Comparison of ENCODE assay signal across 32 mouse cellular contexts in genomic region chr2:51589627-51590026, GRCm38 (mm10). TPM values are rescaled to one million over a fixed set of nuclear protein-coding genes. Genes with fewer than 3 reads are reported as not detected.
DNase-seq lines count a peak whose midpoint lies in the region; ATAC-seq and TF ChIP-seq lines count a peak whose summit lies in the region.
"Had no signal": no experiment of that assay in that cellular context is flagged by ENCODE, and none has a peak within 500 bp of the region (broad histone marks: within the 10 kb centered on the region; RNA-seq: fewer than 3 reads in every experiment).

No protein-coding gene starts in this region.

- no peaks in the 10 kb centered on the region for H3K9me3 ChIP-seq in forebrain, embryonic 12.5 days
- no peaks in the 10 kb centered on the region for H3K9me3 ChIP-seq in forebrain, embryonic 11.5 days (ENCODE audit: control insufficient read depth, low read length)
- H3K9me3 ChIP-seq in midbrain, embryonic 12.5 days = no peaks in the 10 kb centered on the region
- no peaks in the 10 kb centered on the region for H3K9me3 ChIP-seq in midbrain, postnatal 0 days (ENCODE audit: low read length)
- H3K9me3 ChIP-seq: limb, embryonic 13.5 days; liver, embryonic 13.5 days; lung, embryonic 15.5 days; neural tube, embryonic 13.5 days had no signal

- H3K27ac ChIP-seq in forebrain, embryonic 12.5 days = 0 out of 2 replicates have a peak overlapping the region, but pooled peaks have one; percentile 59
- H3K27ac ChIP-seq in forebrain, embryonic 11.5 days (ENCODE audit: low read depth, low read length) = no peak overlapping the region
- peak overlapping the region; percentile 76 for H3K27ac ChIP-seq in midbrain, embryonic 12.5 days (replicated peaks)
- no peak overlapping the region for H3K27ac ChIP-seq in midbrain, postnatal 0 days (ENCODE audit: low read depth, low read length)
- H3K27ac ChIP-seq: layer of hippocampus, adult 2 months; limb, embryonic 13.5 days; liver, embryonic 13.5 days; lung, embryonic 15.5 days; macrophage; neural tube, embryonic 13.5 days had no signal

- no peak overlapping the region for H3K9ac ChIP-seq in forebrain, embryonic 12.5 days
- H3K9ac ChIP-seq in forebrain, embryonic 11.5 days (ENCODE audit: low read length) = no peak overlapping the region
- H3K9ac ChIP-seq in midbrain, embryonic 12.5 days (replicated peaks) = no peak overlapping the region
- H3K9ac ChIP-seq in midbrain, postnatal 0 days (replicated peaks; ENCODE audit: low read length, poor library complexity, severe bottlenecking) = no peak overlapping the region
- H3K9ac ChIP-seq: limb, embryonic 13.5 days; liver, embryonic 13.5 days; lung, embryonic 15.5 days; neural tube, embryonic 13.5 days had no signal

- peaks cover 20% of the 10 kb centered on the region for H3K4me1 ChIP-seq in forebrain, embryonic 12.5 days
- no peaks in the 10 kb centered on the region for H3K4me1 ChIP-seq in forebrain, embryonic 11.5 days (replicated peaks; ENCODE audit: control insufficient read depth, insufficient read depth, low read length)
- H3K4me1 ChIP-seq in midbrain, embryonic 12.5 days = peaks cover 20% of the 10 kb centered on the region; the same call in 1 of the 2 replicates
- H3K4me1 ChIP-seq in midbrain, postnatal 0 days (ENCODE audit: insufficient read depth, low read length) = no peaks in the 10 kb centered on the region; the same call in none of the 2 replicates
- H3K4me1 ChIP-seq: liver, embryonic 13.5 days; lung, embryonic 15.5 days had no signal

- H3K4me3 ChIP-seq in forebrain, embryonic 12.5 days (replicated peaks) = no peak overlapping the region
- no peak overlapping the region for H3K4me3 ChIP-seq in forebrain, embryonic 11.5 days (ENCODE audit: low read depth, low read length)
- no peak overlapping the region for H3K4me3 ChIP-seq in midbrain, embryonic 12.5 days
- H3K4me3 ChIP-seq in midbrain, postnatal 0 days (ENCODE audit: low read depth, low read length) = no peak overlapping the region
- H3K4me3 ChIP-seq: layer of hippocampus, adult 2 months; limb, embryonic 13.5 days; liver, embryonic 13.5 days; lung, embryonic 15.5 days; neural tube, embryonic 13.5 days had no signal

- no peaks in the 10 kb centered on the region for H3K36me3 ChIP-seq in forebrain, embryonic 12.5 days (replicated peaks)
- H3K36me3 ChIP-seq in forebrain, embryonic 11.5 days (ENCODE audit: control insufficient read depth, insufficient read depth, low read length) = no peaks in the 10 kb centered on the region
- H3K36me3 ChIP-seq in midbrain, embryonic 12.5 days = no peaks in the 10 kb centered on the region
- H3K36me3 ChIP-seq in midbrain, postnatal 0 days (ENCODE audit: insufficient read depth, low read length) = no peaks in the 10 kb centered on the region
- H3K36me3 ChIP-seq: limb, embryonic 13.5 days; liver, embryonic 13.5 days; lung, embryonic 15.5 days; neural tube, embryonic 13.5 days had no signal

- no peak overlapping the region for H3K4me2 ChIP-seq in forebrain, embryonic 12.5 days
- H3K4me2 ChIP-seq in forebrain, embryonic 11.5 days (ENCODE audit: low read depth, low read length, severe bottlenecking) = no peak overlapping the region
- no peak overlapping the region for H3K4me2 ChIP-seq in midbrain, embryonic 12.5 days (replicated peaks)
- no peak overlapping the region for H3K4me2 ChIP-seq in midbrain, postnatal 0 days (ENCODE audit: low read depth, low read length, poor library complexity, severe bottlenecking)
- H3K4me2 ChIP-seq: heart, embryonic 11.5 days; limb, embryonic 13.5 days; liver, embryonic 13.5 days; lung, embryonic 15.5 days; neural tube, embryonic 13.5 days had no signal

- ATAC-seq in forebrain, embryonic 12.5 days (ENCODE audit: low FRiP score) = 0 out of 2 replicates have a peak, but pooled peaks have one; percentile 21
- no peak; the same call in 1 of the 2 replicates for ATAC-seq in forebrain, embryonic 11.5 days (replicated peaks; ENCODE audit: low FRiP score)
- peak; percentile 63; the same call in 1 of the 2 replicates for ATAC-seq in midbrain, embryonic 12.5 days (ENCODE audit: low FRiP score, low read depth)
- ATAC-seq in midbrain, postnatal 0 days (ENCODE audit: low FRiP score) = no peak
- ATAC-seq in megakaryocyte progenitor cell, adult 5-6 weeks (replicated peaks; ENCODE audit: poor library complexity) = peak; percentile 51
- ATAC-seq: CD4-positive, CD25-positive, alpha-beta regulatory T cell, adult 4 months; inflammation-experienced regulatory T-cells, adult 6 months; Patski had no signal

- 29% methylated on average over 1 of the region's 1 CpGs for whole genome bisulfite sequencing in forebrain, embryonic 12.5 days
- 52% methylated on average over 1 of the region's 1 CpGs for WGBS in forebrain, embryonic 11.5 days
- WGBS in midbrain, embryonic 12.5 days = 50% methylated on average over 1 of the region's 1 CpGs
- WGBS in midbrain, postnatal 0 days = 56% methylated on average over 1 of the region's 1 CpGs

- intact Hi-C loops in heart, postnatal 14 days (cut with DNase I) = no loop called here

- DNase-seq in forebrain, embryonic 11.5 days (ENCODE audit: low spot score) = no peak
- DNase-seq in midbrain, postnatal 0 days (ENCODE audit: low spot score) = no peak
- no peak for DNase-seq in heart, postnatal 14 days
- DNase-seq in cerebellum, postnatal 10 days = no peak
- no peak for DNase-seq in heart, adult 18-20 months
- DNase-seq: adrenal gland, postnatal 10 days; cerebellum, adult 11-12 months; gastrocnemius, postnatal 14 days; heart, postnatal 10 days; kidney, adult 2 months; kidney, postnatal 14 days; layer of hippocampus, postnatal 36 days; liver, embryonic 13.5 days; right cerebral cortex, postnatal 14 days; spleen, adult 18-20 months; thymus, postnatal 36 days had no signal

- peaks cover 17% of the 10 kb centered on the region; the same call in 1 of the 2 replicates for H3K27me3 ChIP-seq in forebrain, embryonic 12.5 days
- H3K27me3 ChIP-seq in forebrain, embryonic 11.5 days (ENCODE audit: control insufficient read depth, insufficient read depth, low read length) = no peaks in the 10 kb centered on the region
- no peaks in the 10 kb centered on the region for H3K27me3 ChIP-seq in midbrain, embryonic 12.5 days
- H3K27me3 ChIP-seq in midbrain, postnatal 0 days (ENCODE audit: insufficient read depth, low read length) = no peaks in the 10 kb centered on the region
- H3K27me3 ChIP-seq: limb, embryonic 13.5 days; liver, embryonic 13.5 days; lung, embryonic 15.5 days; neural tube, embryonic 13.5 days; Patski had no signal

- no peak for TF ChIP-seq CTCF in midbrain, postnatal 0 days (IDR thresholded peaks at IDR 0.05)

RNA-seq across cellular contexts. Expression of gene Tas2r134, which starts 37.7 kb away (rescaled TPM):
- polyA plus RNA-seq in forebrain, embryonic 12.5 days (2016; fragmentation: Nextera tagmentation; extraction: Ambion mirVana) = not detected in 2 replicates
- polyA plus RNA-seq in forebrain, embryonic 11.5 days (2014; fragmentation: Nextera tagmentation; extraction: Ambion mirVana) = not detected in 2 replicates
- not detected in 2 replicates for polyA plus RNA-seq in midbrain, embryonic 12.5 days (2016; fragmentation: Nextera tagmentation; extraction: Ambion mirVana)
- total RNA-seq in midbrain, postnatal 0 days (2014; rRNA removed) = not detected in 2 replicates
- polyA plus RNA-seq in midbrain, postnatal 0 days (2015; fragmentation: Nextera tagmentation; extraction: Ambion mirVana) = not detected in 2 replicates
- not detected in 2 replicates for total RNA-seq in megakaryocyte progenitor cell, adult 5-6 weeks (2015)
- not detected in 2 replicates for total RNA-seq in megakaryocyte progenitor cell, adult 5-6 weeks (2017)
- total RNA-seq in heart, postnatal 14 days (2021) = not detected
- not detected for total RNA-seq in heart, adult 18-20 months (2021)
- total RNA-seq: adrenal gland, postnatal 10 days; ES-E14; gastrocnemius, postnatal 14 days; heart, postnatal 10 days; layer of hippocampus, adult 2 months; layer of hippocampus, postnatal 36 days; left cerebral cortex, postnatal 14 days had no signal
- polyA plus RNA-seq: CD4-positive, CD25-positive, alpha-beta regulatory T cell, adult 4 months; embryonic facial prominence, embryonic 11.5 days; frontal cortex, adult 2 months; heart, embryonic 11.5 days; inflammation-experienced regulatory T-cells, adult 6 months; kidney, adult 2 months; limb, embryonic 13.5 days; liver, embryonic 13.5 days; lung, embryonic 15.5 days; macrophage; neural tube, embryonic 13.5 days; Patski had no signal

Comparison
In these comparisons a context has a peak if more than half of its experiments do, and no peak if none do; other contexts are left out.
1. ATAC-seq: peak in forebrain, embryonic 12.5 days (single experiment), midbrain, embryonic 12.5 days (single experiment) and megakaryocyte progenitor cell, adult 5-6 weeks (single experiment); none in forebrain, embryonic 11.5 days (single experiment) and midbrain, postnatal 0 days (single experiment).
2. H3K27ac ChIP-seq: peak in forebrain, embryonic 12.5 days (single experiment) and midbrain, embryonic 12.5 days (single experiment); none in forebrain, embryonic 11.5 days (single experiment) and midbrain, postnatal 0 days (single experiment).